Mouse (Mus musculus): ENCODE results near the gene Sacm1l.

Gene Sacm1l

GRCm38 (mm10) chr9:123509638-123510604 lies 19.6 kb upstream of the Sacm1l start:
- DNase-seq = peak; percentile 38

GRCm38 (mm10) chr9:123510926-123511325 lies 18.6 kb upstream of the Sacm1l start:
- DNase-seq = no peak

- peak; percentile 57 for DNase-seq
These were observed 17.1 kb upstream of the Sacm1l start for GRCm38 (mm10) chr9:123512482-123512881.

- DNase-seq = no peak
These were observed 14.5 kb upstream of the Sacm1l start for GRCm38 (mm10) chr9:123515087-123515486.

- DNase-seq = no peak
These were observed 12.7 kb upstream of the Sacm1l start for GRCm38 (mm10) chr9:123516641-123517385.

GRCm38 (mm10) chr9:123518969-123519894 lies 10.3 kb upstream of the Sacm1l start:
- DNase-seq = no peak

GRCm38 (mm10) chr9:123520735-123521134 lies 8.8 kb upstream of the Sacm1l start:
- no peak for DNase-seq

GRCm38 (mm10) chr9:123523676-123524075 lies 5.9 kb upstream of the Sacm1l start:
- DNase-seq = peak; percentile 52

- peak; percentile 79 for DNase-seq
These were observed 4.5 kb upstream of the Sacm1l start for GRCm38 (mm10) chr9:123525095-123525494.

- DNase-seq = no peak
These were observed 3.1 kb upstream of the Sacm1l start for GRCm38 (mm10) chr9:123526502-123526901.

- DNase-seq = no peak
These were observed 1.3 kb upstream of the Sacm1l start for GRCm38 (mm10) chr9:123528087-123528925.

GRCm38 (mm10) chr9:123528926-123529295 lies 648 bp upstream of the Sacm1l start:
- peak; percentile 60 for DNase-seq

GRCm38 (mm10) chr9:123530158-123530475 lies 558 bp downstream of the Sacm1l start:
- DNase-seq = no peak

GRCm38 (mm10) chr9:123530566-123531130 lies 1.1 kb downstream of the Sacm1l start:
- no peak for DNase-seq

GRCm38 (mm10) chr9:123531234-123531633 lies 1.7 kb downstream of the Sacm1l start:
- no peak for DNase-seq

- no peak for DNase-seq
These were observed 7.1 kb downstream of the Sacm1l start for GRCm38 (mm10) chr9:123536613-123537012.

GRCm38 (mm10) chr9:123538189-123538588 lies 8.6 kb downstream of the Sacm1l start:
- no peak for DNase-seq

GRCm38 (mm10) chr9:123539093-123539492 lies 9.5 kb downstream of the Sacm1l start:
- no peak for DNase-seq

GRCm38 (mm10) chr9:123539823-123540222 lies 10.3 kb downstream of the Sacm1l start:
- no peak for DNase-seq

- no peak for DNase-seq
These were observed 25.0 kb downstream of the Sacm1l start for GRCm38 (mm10) chr9:123554599-123554998.

GRCm38 (mm10) chr9:123577360-123578192 lies 48.0 kb downstream of the Sacm1l start:
- no peak for DNase-seq

All from lung, postnatal 36 days (tissue).